Mouse (Mus musculus) MEL (cell line): Measurements from ENCODE around the gene C5ar2. TPM values are rescaled to one million over a fixed set of nuclear protein-coding genes. Genes with fewer than 3 reads are reported as not detected.

ENCODE experiments used
- polyA plus RNA-seq, 2 experiments: library from polyadenylated mRNA; stranded (reverse) in 1 of 2; unstranded in 1 of 2; fragments of >175 nt in 1 of 2; fragments of >200 nt in 1 of 2; gene quantifications; 2 replicates each; pipeline versions ENCODE4 v1.2.1 to v1.2.4; 2012; ENCODE audit warnings: low replicate concordance in 2 of 2, low read depth in 1 of 2; ENCODE audit not compliant: insufficient read length in 2 of 2, insufficient read depth in 1 of 2, missing spikeins in 1 of 2
- total RNA-seq: library from RNA; depleted of rRNA; stranded (reverse); fragments of 300-350 nt; gene quantifications from 2 replicates; pipeline ENCODE4 v1.2.3, GENCODE M21; 2012; rRNA removed

Gene C5ar2
- total and polyA plus RNA-seq, 3 experiments, result 0.49 to 1.7 TPM; not detected in 1

Other genes starting within 250 kb of the C5ar2 start
- gene Bicra, start 196.2 kb downstream of the C5ar2 start, total RNA-seq, result 0.81 and 1.5 TPM in 2 replicates
- gene Bicra, start 196.2 kb downstream of the C5ar2 start, polyA plus RNA-seq, result 10 to 100 TPM in 1 of 2 experiments, not detected in 1; 14.1 TPM
- not detected in 2 replicates for gene Zfp541, start 182.3 kb downstream of the C5ar2 start, total RNA-seq
- gene Zfp541, start 182.3 kb downstream of the C5ar2 start, polyA plus RNA-seq, result under 1 TPM in 1 of 2 experiments, not detected in 1; 0.01 TPM
- 52.6 and 56.1 TPM in 2 replicates for gene Napa, start 145.7 kb downstream of the C5ar2 start, total RNA-seq
- 100 to 1,000 TPM in 1 of 2 experiments, not detected in 1; 132 TPM for gene Napa, start 145.7 kb downstream of the C5ar2 start, polyA plus RNA-seq
- 16.5 and 17.8 TPM in 2 replicates for gene Kptn, start 124.3 kb downstream of the C5ar2 start, total RNA-seq
- 10 to 100 TPM in 1 of 2 experiments, not detected in 1; 19.6 TPM for gene Kptn, start 124.3 kb downstream of the C5ar2 start, polyA plus RNA-seq
- not detected in 2 replicates for gene Slc8a2, start 114.3 kb downstream of the C5ar2 start, total RNA-seq
- under 1 TPM in 1 of 2 experiments, not detected in 1; 0.06 TPM for gene Slc8a2, start 114.3 kb downstream of the C5ar2 start, polyA plus RNA-seq
- gene Meis3, start 69.1 kb downstream of the C5ar2 start, total RNA-seq, result 3.8 and 4.8 TPM in 2 replicates
- 10 to 100 TPM in 1 of 2 experiments, not detected in 1; 14.9 TPM for gene Meis3, start 69.1 kb downstream of the C5ar2 start, polyA plus RNA-seq
- 5.8 and 6.0 TPM in 2 replicates for gene Dhx34, start 22.1 kb downstream of the C5ar2 start, total RNA-seq
- 10 to 100 TPM in 1 of 2 experiments, not detected in 1; 13.6 TPM for gene Dhx34, start 22.1 kb downstream of the C5ar2 start, polyA plus RNA-seq
- not detected in 2 replicates for gene C5ar1, start 15.4 kb upstream of the C5ar2 start, total RNA-seq
- not detected for gene C5ar1, start 15.4 kb upstream of the C5ar2 start, polyA plus RNA-seq
- gene Inafm1, start 29.5 kb upstream of the C5ar2 start, total RNA-seq, result 38.0 and 50.7 TPM in 2 replicates
- gene Inafm1, start 29.5 kb upstream of the C5ar2 start, polyA plus RNA-seq, result 10 to 100 TPM in 1 of 2 experiments, not detected in 1; 87.6 TPM
- 57.4 and 63.6 TPM in 2 replicates for gene Ccdc9, start 42.6 kb upstream of the C5ar2 start, total RNA-seq
- 10 to 100 TPM in 1 of 2 experiments, not detected in 1; 97.1 TPM for gene Ccdc9, start 42.6 kb upstream of the C5ar2 start, polyA plus RNA-seq
- 2.9 and 4.4 TPM in 2 replicates for gene Bbc3, start 64.2 kb upstream of the C5ar2 start, total RNA-seq
- gene Bbc3, start 64.2 kb upstream of the C5ar2 start, polyA plus RNA-seq, result 1 to 10 TPM in 1 of 2 experiments, not detected in 1; 9.3 TPM
- 182 and 187 TPM in 2 replicates for gene Sae1, start 143.7 kb upstream of the C5ar2 start, total RNA-seq
- 100 to 1,000 TPM in 1 of 2 experiments, not detected in 1; 287 TPM for gene Sae1, start 143.7 kb upstream of the C5ar2 start, polyA plus RNA-seq
- gene Zc3h4, start 156.8 kb upstream of the C5ar2 start, total RNA-seq, result 32.2 and 32.9 TPM in 2 replicates
- gene Zc3h4, start 156.8 kb upstream of the C5ar2 start, polyA plus RNA-seq, result 10 to 100 TPM; 59.4 to 71.8 TPM
- 90.1 and 90.8 TPM in 2 replicates for gene Tmem160, start 208.6 kb upstream of the C5ar2 start, total RNA-seq
- gene Tmem160, start 208.6 kb upstream of the C5ar2 start, polyA plus RNA-seq, result 10 to 100 TPM in 1 of 2 experiments, not detected in 1; 73.3 TPM
- gene Npas1, start 233.6 kb upstream of the C5ar2 start, total RNA-seq, result 0.08 and 0.16 TPM in 2 replicates
- gene Npas1, start 233.6 kb upstream of the C5ar2 start, polyA plus RNA-seq, result 1 to 10 TPM in 1 of 2 experiments, not detected in 1; 1.3 TPM